8 mouse cellular contexts compared by ENCODE assay signal in genomic region chr3:101551457-101552230, GRCm38 (mm10). TPM values are rescaled to one million over a fixed set of nuclear protein-coding genes. Genes with fewer than 3 reads are reported as not detected.
DNase-seq lines count a peak whose midpoint lies in the region; ATAC-seq and TF ChIP-seq lines count a peak whose summit lies in the region.

No protein-coding gene starts in this region.

- H3K27ac ChIP-seq in intestine, embryonic 15.5 days = no peak overlapping the region
- peak overlapping the region; percentile 89 for H3K27ac ChIP-seq in liver, embryonic 11.5 days (ENCODE audit: low read depth, low read length)
- no peak overlapping the region for H3K27ac ChIP-seq in midbrain, postnatal 0 days (ENCODE audit: low read depth, low read length)

- 56% methylated on average over 26 of the region's 26 CpGs for WGBS in intestine, embryonic 15.5 days
- 48% methylated on average over 26 of the region's 26 CpGs for WGBS in liver, embryonic 11.5 days
- WGBS in midbrain, postnatal 0 days = 57% methylated on average over 26 of the region's 26 CpGs

- no peaks in the 10 kb centered on the region for H3K9me3 ChIP-seq in intestine, embryonic 15.5 days
- no peaks in the 10 kb centered on the region for H3K9me3 ChIP-seq in liver, embryonic 11.5 days (ENCODE audit: control insufficient read depth, low read length)
- H3K9me3 ChIP-seq in midbrain, postnatal 0 days (ENCODE audit: low read length) = no peaks in the 10 kb centered on the region

- no peaks in the 10 kb centered on the region for H3K27me3 ChIP-seq in intestine, embryonic 15.5 days (replicated peaks)
- H3K27me3 ChIP-seq in liver, embryonic 11.5 days (replicated peaks; ENCODE audit: control insufficient read depth, insufficient read depth, low read length) = no peaks in the 10 kb centered on the region
- H3K27me3 ChIP-seq in midbrain, postnatal 0 days (ENCODE audit: insufficient read depth, low read length) = no peaks in the 10 kb centered on the region

- peak; percentile 83 for ATAC-seq in intestine, embryonic 15.5 days
- peak; percentile 96 for ATAC-seq in liver, embryonic 11.5 days (replicated peaks; ENCODE audit: low FRiP score)
- ATAC-seq in midbrain, postnatal 0 days (ENCODE audit: low FRiP score) = peak; percentile 75; the same call in 1 of the 2 replicates

- H3K4me2 ChIP-seq in intestine, embryonic 15.5 days (replicated peaks) = no peak overlapping the region; the same call in 1 of the 2 replicates
- peak overlapping the region; percentile 61 for H3K4me2 ChIP-seq in liver, embryonic 11.5 days
- H3K4me2 ChIP-seq in midbrain, postnatal 0 days (ENCODE audit: low read depth, low read length, poor library complexity, severe bottlenecking) = no peak overlapping the region

- no peaks in the 10 kb centered on the region for H3K36me3 ChIP-seq in intestine, embryonic 15.5 days
- no peaks in the 10 kb centered on the region for H3K36me3 ChIP-seq in liver, embryonic 11.5 days (ENCODE audit: control insufficient read depth, insufficient read depth, low read length)
- no peaks in the 10 kb centered on the region for H3K36me3 ChIP-seq in midbrain, postnatal 0 days (ENCODE audit: insufficient read depth, low read length)

- TF ChIP-seq CTCF in midbrain, postnatal 0 days (IDR thresholded peaks at IDR 0.05) = no peak

- intact Hi-C loops in gastrocnemius, postnatal 36 days (cut with DNase I) = loop anchor here (5.0 kb wide), 1 partner anchor 51 kb away; the partner anchor contains the start of gene Atp1a1

- H3K4me3 ChIP-seq in intestine, embryonic 15.5 days (replicated peaks) = no peak overlapping the region
- H3K4me3 ChIP-seq in liver, embryonic 11.5 days (ENCODE audit: low read depth, low read length) = peak overlapping the region; percentile 28
- H3K4me3 ChIP-seq in midbrain, postnatal 0 days (ENCODE audit: low read depth, low read length) = no peak overlapping the region

- H3K4me1 ChIP-seq in intestine, embryonic 15.5 days (replicated peaks) = 0 out of 2 replicates have a peak, but pooled peaks cover 8% of the 10 kb centered on the region
- peaks cover 35% of the 10 kb centered on the region for H3K4me1 ChIP-seq in liver, embryonic 11.5 days (replicated peaks; ENCODE audit: control insufficient read depth, insufficient read depth, low read length)
- H3K4me1 ChIP-seq in midbrain, postnatal 0 days (ENCODE audit: insufficient read depth, low read length) = no peaks in the 10 kb centered on the region

- no peak overlapping the region for H3K9ac ChIP-seq in intestine, embryonic 15.5 days
- H3K9ac ChIP-seq in liver, embryonic 11.5 days (ENCODE audit: low read depth, low read length) = peak overlapping the region; percentile 58
- H3K9ac ChIP-seq in midbrain, postnatal 0 days (replicated peaks; ENCODE audit: low read length, poor library complexity, severe bottlenecking) = no peak overlapping the region

- DNase-seq in cerebellum, adult 9-11 months = peak; percentile 62
- no peak for DNase-seq in cerebellum, postnatal 4 days (ENCODE audit: low spot score in 2 of 2)
- DNase-seq in adrenal gland, postnatal 36 days = peak; percentile 84
- DNase-seq in gastrocnemius, postnatal 36 days = peak; percentile 34 to 39
- DNase-seq in liver, embryonic 11.5 days (ENCODE audit: low spot score) = peak; percentile 61
- no peak for DNase-seq in midbrain, postnatal 0 days (ENCODE audit: low spot score)
- no peak for DNase-seq in thymus, postnatal 10 days (ENCODE audit: low spot score in 2 of 2)

RNA-seq across cellular contexts. Expression of gene Atp1a1, which starts 52.8 kb away (rescaled TPM):
- total RNA-seq in adrenal gland, postnatal 36 days (2021) = 100 to 1,000 TPM; 823 to 834 TPM
- total RNA-seq in gastrocnemius, postnatal 36 days (2021) = 10 to 100 TPM; 56.5 to 60.1 TPM
- 247 and 251 TPM in 2 replicates for polyA plus RNA-seq in intestine, embryonic 15.5 days (2015; fragmentation: Nextera tagmentation; extraction: Ambion mirVana)
- 127 and 136 TPM in 2 replicates for polyA plus RNA-seq in liver, embryonic 11.5 days (2014; fragmentation: Nextera tagmentation; extraction: Ambion mirVana)
- total RNA-seq in midbrain, postnatal 0 days (2014; rRNA removed) = 211 and 235 TPM in 2 replicates
- 54.7 and 56.7 TPM in 2 replicates for polyA plus RNA-seq in midbrain, postnatal 0 days (2015; fragmentation: Nextera tagmentation; extraction: Ambion mirVana)

Comparison
In these comparisons a context has a peak if more than half of its experiments do, and no peak if none do; other contexts are left out.
1. DNase-seq: peak in cerebellum, adult 9-11 months (single experiment), adrenal gland, postnatal 36 days (2 of 2), gastrocnemius, postnatal 36 days (2 of 2) and liver, embryonic 11.5 days (single experiment); none in cerebellum, postnatal 4 days (0 of 2), midbrain, postnatal 0 days (single experiment) and thymus, postnatal 10 days (0 of 2).
2. Peak in every context shown above with its lines, with median percentiles within 50 percentile points of each other: ATAC-seq.